Mouse (Mus musculus) lung, postnatal 0 days (tissue): ENCODE data around the gene Rtn4.

Experiments
- CTCF ChIP-seq: IDR thresholded peaks from 2 replicates; pipeline ENCODE4 v1.5.1; 2016; ENCODE audit warnings: antibody characterized with exemption, mild to moderate bottlenecking
- EP300 ChIP-seq: IDR thresholded peaks from 2 replicates; pipeline ENCODE4 v1.6.1; 2016; ENCODE audit warnings: antibody characterized with exemption, mild to moderate bottlenecking, control low read depth

- no peak for TF ChIP-seq CTCF
- TF ChIP-seq EP300: no peak
These were observed 25.1 kb upstream of the Rtn4 start for GRCm38 (mm10) chr11:29667634-29668033.
